Mouse (Mus musculus) bone marrow, adult 2 months (tissue): ENCODE data around the gene Syn3.

ENCODE experiments used
- CTCF ChIP-seq: fragments of 200-500 bp; IDR thresholded peaks from 2 replicates; pipeline ENCODE4 v1.5.1; 2011; ENCODE audit warnings: low read length, control low read depth; ENCODE audit not compliant: control insufficient read depth, insufficient read depth
- POLR2A ChIP-seq: fragments of 200-500 bp; IDR thresholded peaks from 2 replicates; pipeline ENCODE4 v1.6.1; 2011; ENCODE audit warnings: low read depth, mild to moderate bottlenecking, control low read depth, low read length, borderline replicate concordance; ENCODE audit not compliant: control insufficient read depth

- TF ChIP-seq CTCF, result no peak
- TF ChIP-seq POLR2A, result no peak
Measured at GRCm38 (mm10) chr10:86196414-86197025, 302.2 kb downstream of the Syn3 start.
